Mouse (Mus musculus) ES-Bruce4 (cell line): ENCODE results near the gene Tle2. TPM values are rescaled to one million over a fixed set of nuclear protein-coding genes. Genes with fewer than 3 reads are reported as not detected.

Experiments used
- H3K27ac ChIP-seq: 2 replicates; pipeline ENCODE4 v1.5.1; 2012; ENCODE audit warnings: low read length, inconsistent platforms; ENCODE audit not compliant: insufficient read depth
- H3K27me3 ChIP-seq: 2 replicates; pipeline ENCODE4 v1.6.1; 2012; ENCODE audit warnings: mild to moderate bottlenecking, low read length, inconsistent platforms; ENCODE audit not compliant: control insufficient read depth, poor library complexity, insufficient read depth, severe bottlenecking
- H3K36me3 ChIP-seq: 2 replicates; pipeline ENCODE4 v1.6.1; 2012; ENCODE audit warnings: inconsistent platforms, mild to moderate bottlenecking, low read length, moderate library complexity; ENCODE audit not compliant: control insufficient read depth, poor library complexity, insufficient read depth, severe bottlenecking
- H3K4me1 ChIP-seq: one replicate; pipeline ENCODE4 v1.8.1; 2011; ENCODE audit warnings: low read length; ENCODE audit not compliant: control insufficient read depth, insufficient read depth
- H3K4me3 ChIP-seq: 2 replicates; pipeline ENCODE4 v1.5.1; 2011; ENCODE audit warnings: low read depth, mild to moderate bottlenecking, low read length
- H3K9ac ChIP-seq: 2 replicates; pipeline ENCODE4 v1.6.1; 2012; ENCODE audit warnings: low read depth, mild to moderate bottlenecking, inconsistent platforms; ENCODE audit not compliant: poor library complexity, severe bottlenecking
- H3K9me3 ChIP-seq: replicated peaks from 2 replicates; pipeline ENCODE4 v1.6.1; 2012; ENCODE audit warnings: mild to moderate bottlenecking, low read length, inconsistent platforms; ENCODE audit not compliant: control insufficient read depth, poor library complexity, insufficient read depth, severe bottlenecking
- CTCF ChIP-seq: IDR thresholded peaks from one replicate; pipeline ENCODE4 v1.8.1; 2011; ENCODE audit warnings: low read depth, low read length
- EP300 ChIP-seq: IDR thresholded peaks from 2 replicates; pipeline ENCODE4 v1.6.1; 2011; ENCODE audit warnings: low read depth, low read length; ENCODE audit not compliant: insufficient read depth
- POLR2A ChIP-seq: IDR thresholded peaks from one replicate; pipeline ENCODE4 v1.8.1; 2011; ENCODE audit warnings: low read length; ENCODE audit not compliant: insufficient read depth
- polyA plus RNA-seq: library from polyadenylated mRNA; stranded (reverse); fragments of >200 nt; gene quantifications from 2 replicates; pipeline ENCODE4 v1.2.4, GENCODE M21; 2011; ENCODE audit warnings: low read depth; ENCODE audit not compliant: missing spikeins, insufficient read depth, insufficient read length

The Tle2 gene
- polyA plus RNA-seq, 1 experiment: 3.8 TPM

GRCm38 (mm10) chr10:81544296-81545160 lies 29.8 kb upstream of the Tle2 start:
- Histone ChIP-seq H3K9ac (peak overlapping the region; percentile 83), H3K36me3 (no peaks in the 10 kb centered on the region), H3K27me3 (no peaks in the 10 kb centered on the region), H3K4me1 (peaks cover 6% of the 10 kb centered on the region), H3K9me3 (no peaks in the 10 kb centered on the region), H3K27ac (no peak overlapping the region), H3K4me3 (peak overlapping the region; percentile 85)
- no peak for TF ChIP-seq POLR2A
- no peak for TF ChIP-seq EP300
- no peak for TF ChIP-seq CTCF

- H3K4me3 ChIP-seq: peak within 1 kb of the TSS; percentile 85
- TF ChIP-seq EP300 (no peak), CTCF (no peak), POLR2A (peak; percentile 73)
- H3K9ac ChIP-seq: peak within 1 kb of the TSS; percentile 83
- H3K4me1 ChIP-seq: peaks cover 6% of the 10 kb centered on the region
- no peak within 1 kb of the TSS for H3K27ac ChIP-seq
- no peaks in the 10 kb centered on the region for H3K36me3 ChIP-seq
- H3K27me3 ChIP-seq: no peaks in the 10 kb centered on the region
- H3K9me3 ChIP-seq: no peaks in the 10 kb centered on the region
Observed at GRCm38 (mm10) chr10:81545161-81545747, 29.1 kb upstream of the Tle2 start, which contains the start of gene Gna11. Gna11 (minus strand) TSS chr10:81545190.

- Histone ChIP-seq H3K4me1 (peaks cover 6% of the 10 kb centered on the region), H3K36me3 (no peaks in the 10 kb centered on the region), H3K27ac (no peak overlapping the region), H3K27me3 (no peaks in the 10 kb centered on the region), H3K9ac (no peak overlapping the region), H3K9me3 (no peaks in the 10 kb centered on the region), H3K4me3 (no peak overlapping the region)
- TF ChIP-seq CTCF (no peak), EP300 (no peak), POLR2A (no peak)
Observed at GRCm38 (mm10) chr10:81546332-81546731, 28.0 kb upstream of the Tle2 start.

- Histone ChIP-seq H3K9me3 (no peaks in the 10 kb centered on the region), H3K4me3 (no peak overlapping the region), H3K27ac (no peak overlapping the region), H3K36me3 (no peaks in the 10 kb centered on the region), H3K4me1 (peaks cover 6% of the 10 kb centered on the region), H3K27me3 (no peaks in the 10 kb centered on the region), H3K9ac (no peak overlapping the region)
- no peak for TF ChIP-seq POLR2A
- TF ChIP-seq CTCF: no peak
- TF ChIP-seq EP300: no peak
Observed at GRCm38 (mm10) chr10:81546788-81547571, 27.4 kb upstream of the Tle2 start.

- H3K4me1 ChIP-seq: no peaks in the 10 kb centered on the region
- TF ChIP-seq CTCF (no peak), POLR2A (no peak), EP300 (no peak)
- H3K9ac ChIP-seq: no peak overlapping the region
- H3K27me3 ChIP-seq: no peaks in the 10 kb centered on the region
- H3K4me3 ChIP-seq: no peak overlapping the region
- H3K27ac ChIP-seq: no peak overlapping the region
- no peaks in the 10 kb centered on the region for H3K36me3 ChIP-seq
- H3K9me3 ChIP-seq: no peaks in the 10 kb centered on the region
Observed at GRCm38 (mm10) chr10:81548944-81549343, 25.4 kb upstream of the Tle2 start.
